Mouse (Mus musculus): ENCODE results near the gene Thap7.

DNA sequence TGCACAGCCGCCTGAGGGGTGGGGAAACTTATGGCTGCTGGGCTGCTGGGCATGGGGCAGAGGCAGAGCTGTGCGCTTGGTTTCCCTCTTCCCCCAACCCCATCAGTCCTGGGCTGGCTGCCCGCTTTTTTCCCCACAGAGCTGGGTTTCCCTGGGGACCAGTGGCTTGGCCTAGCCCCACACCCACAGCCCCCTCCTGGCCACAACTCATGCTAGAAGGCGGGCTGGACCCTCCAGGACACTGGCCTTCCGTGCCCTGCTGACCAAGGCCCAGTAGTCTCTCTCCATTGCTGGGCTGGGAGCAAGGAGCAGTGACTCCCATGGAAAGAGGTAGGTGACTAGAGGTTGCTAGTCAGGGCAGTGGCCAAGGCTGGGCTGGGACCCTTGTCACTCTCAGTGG lies 39.8 kb downstream of the Thap7 start:
- TF ChIP-seq CTCF (conservative IDR thresholded peaks at IDR 0.05; ENCODE audit: insufficient read depth, insufficient read length, low read depth, low read length) (no peak), POLR2A (IDR thresholded peaks at IDR 0.05; ENCODE audit: low read depth, low read length) (no peak)
